8 mouse cellular contexts compared by ENCODE assay signal in the genomic region with DNA sequence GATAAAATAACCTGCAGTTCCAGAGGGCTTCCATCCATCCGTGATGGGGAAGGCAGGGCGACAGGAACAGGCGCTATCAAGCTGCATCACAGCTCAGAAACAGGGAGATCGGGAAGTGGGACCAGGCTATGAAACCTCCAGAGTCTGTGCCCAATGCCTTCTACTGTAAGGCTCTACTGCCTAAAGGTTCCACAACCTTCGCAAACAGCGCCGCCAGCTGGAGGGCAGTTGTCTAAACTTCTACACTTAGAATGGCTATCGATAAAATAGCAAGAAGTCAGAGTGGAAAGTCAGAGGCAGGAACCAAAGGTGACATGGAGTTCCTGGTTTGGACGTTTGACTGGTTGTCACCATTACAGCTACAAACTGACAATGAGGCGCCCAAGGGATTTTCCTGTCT. TPM values are rescaled to one million over a fixed set of nuclear protein-coding genes. Genes with fewer than 3 reads are reported as not detected.
DNase-seq lines count a peak whose midpoint lies in the region; ATAC-seq lines count a peak whose summit lies in the region.

No protein-coding gene starts in this region.

- no peaks in the 10 kb centered on the region for H3K27me3 ChIP-seq in midbrain, embryonic 11.5 days (ENCODE audit: control insufficient read depth, insufficient read depth, low read length)
- H3K27me3 ChIP-seq in midbrain, embryonic 16.5 days (ENCODE audit: control insufficient read depth, insufficient read depth, low read depth, low read length) = no peaks in the 10 kb centered on the region
- no peaks in the 10 kb centered on the region for H3K27me3 ChIP-seq in intestine, embryonic 16.5 days (replicated peaks; ENCODE audit: control insufficient read depth, insufficient read depth, low read length)
- no peaks in the 10 kb centered on the region for H3K27me3 ChIP-seq in midbrain, embryonic 13.5 days

- H3K9me3 ChIP-seq in midbrain, embryonic 11.5 days (ENCODE audit: control insufficient read depth, low read length) = no peaks in the 10 kb centered on the region
- no peaks in the 10 kb centered on the region for H3K9me3 ChIP-seq in midbrain, embryonic 16.5 days (replicated peaks; ENCODE audit: control insufficient read depth, low read length, poor library complexity, severe bottlenecking)
- H3K9me3 ChIP-seq in intestine, embryonic 16.5 days (ENCODE audit: control insufficient read depth, low read length) = no peaks in the 10 kb centered on the region
- no peaks in the 10 kb centered on the region for H3K9me3 ChIP-seq in midbrain, embryonic 13.5 days

- ATAC-seq in midbrain, embryonic 11.5 days (ENCODE audit: low FRiP score) = no peak
- ATAC-seq in midbrain, embryonic 16.5 days = no peak
- ATAC-seq in intestine, embryonic 16.5 days = no peak
- no peak for ATAC-seq in midbrain, embryonic 13.5 days

- DNase-seq in midbrain, embryonic 11.5 days (ENCODE audit: low spot score, missing footprints) = peak; percentile 89
- DNase-seq in cerebellum, postnatal 25 days = peak; percentile 46 to 83
- DNase-seq in gastrocnemius, postnatal 10 days = peak; percentile 75
- peak; percentile 76 for DNase-seq in left cerebral cortex, postnatal 4 days
- peak; percentile 80 to 90 for DNase-seq in spleen, postnatal 4 days (ENCODE audit: low spot score in 2 of 2)

- intact Hi-C loops in left cerebral cortex, postnatal 4 days (cut with DNase I) = loop anchor here (5.0 kb wide), 1 partner anchor 78 kb away; no protein-coding TSS in a partner anchor

- no peak overlapping the region for H3K4me3 ChIP-seq in midbrain, embryonic 11.5 days (ENCODE audit: low read depth, low read length)
- H3K4me3 ChIP-seq in midbrain, embryonic 16.5 days (ENCODE audit: low read depth, low read length) = no peak overlapping the region
- H3K4me3 ChIP-seq in intestine, embryonic 16.5 days (ENCODE audit: low read length) = peak overlapping the region; percentile 16
- H3K4me3 ChIP-seq in midbrain, embryonic 13.5 days (replicated peaks) = 0 out of 2 replicates have a peak overlapping the region, but pooled peaks have one; percentile 12

- no peak overlapping the region for H3K27ac ChIP-seq in midbrain, embryonic 11.5 days (ENCODE audit: low read depth, low read length)
- H3K27ac ChIP-seq in midbrain, embryonic 16.5 days (ENCODE audit: low read length) = no peak overlapping the region
- no peak overlapping the region for H3K27ac ChIP-seq in intestine, embryonic 16.5 days (ENCODE audit: low read length)
- H3K27ac ChIP-seq in midbrain, embryonic 13.5 days = no peak overlapping the region

- 26% methylated on average over 10 of the region's 10 CpGs for WGBS in midbrain, embryonic 11.5 days
- 33% methylated on average over 10 of the region's 10 CpGs for WGBS in midbrain, embryonic 16.5 days
- 31% methylated on average over 10 of the region's 10 CpGs for WGBS in intestine, embryonic 16.5 days
- WGBS in midbrain, embryonic 13.5 days = 30% methylated on average over 10 of the region's 10 CpGs

- H3K9ac ChIP-seq in midbrain, embryonic 11.5 days (ENCODE audit: low read length) = no peak overlapping the region
- no peak overlapping the region for H3K9ac ChIP-seq in midbrain, embryonic 16.5 days (ENCODE audit: low read depth, low read length)
- H3K9ac ChIP-seq in intestine, embryonic 16.5 days (ENCODE audit: low read depth, low read length) = 0 out of 2 replicates have a peak overlapping the region, but pooled peaks have one; percentile 3
- H3K9ac ChIP-seq in midbrain, embryonic 13.5 days (replicated peaks) = no peak overlapping the region

- no peak overlapping the region for H3K4me2 ChIP-seq in midbrain, embryonic 11.5 days
- no peak overlapping the region for H3K4me2 ChIP-seq in midbrain, embryonic 16.5 days (ENCODE audit: low read length)
- peak overlapping the region; percentile 5; the same call in 1 of the 2 replicates for H3K4me2 ChIP-seq in intestine, embryonic 16.5 days (ENCODE audit: low read depth, low read length)
- H3K4me2 ChIP-seq in midbrain, embryonic 13.5 days (replicated peaks) = no peak overlapping the region; the same call in 1 of the 2 replicates

- peaks cover 6% of the 10 kb centered on the region for H3K36me3 ChIP-seq in midbrain, embryonic 11.5 days (ENCODE audit: control insufficient read depth, insufficient read depth, low read length)
- peaks cover 7% of the 10 kb centered on the region for H3K36me3 ChIP-seq in midbrain, embryonic 16.5 days (ENCODE audit: control insufficient read depth, insufficient read depth, low read length)
- H3K36me3 ChIP-seq in intestine, embryonic 16.5 days (ENCODE audit: control insufficient read depth, insufficient read depth, low read length) = 0 out of 2 replicates have a peak, but pooled peaks cover 7% of the 10 kb centered on the region
- peaks cover 19% of the 10 kb centered on the region for H3K36me3 ChIP-seq in midbrain, embryonic 13.5 days

- peaks cover 29% of the 10 kb centered on the region for H3K4me1 ChIP-seq in midbrain, embryonic 11.5 days (ENCODE audit: control insufficient read depth, insufficient read depth, low read length)
- peaks cover 21% of the 10 kb centered on the region for H3K4me1 ChIP-seq in midbrain, embryonic 16.5 days (ENCODE audit: control insufficient read depth, insufficient read depth, low read length)
- H3K4me1 ChIP-seq in intestine, embryonic 16.5 days (ENCODE audit: control insufficient read depth, insufficient read depth, low read length) = peaks cover 14% of the 10 kb centered on the region
- H3K4me1 ChIP-seq in midbrain, embryonic 13.5 days (replicated peaks) = peaks cover 47% of the 10 kb centered on the region

RNA-seq across cellular contexts. Expression of a gene that starts 1.4 kb away (rescaled TPM):
- polyA plus RNA-seq in midbrain, embryonic 11.5 days (2014; fragmentation: Nextera tagmentation; extraction: Ambion mirVana) = 106 and 115 TPM in 2 replicates
- polyA plus RNA-seq in midbrain, embryonic 16.5 days (2015; fragmentation: Nextera tagmentation; extraction: Ambion mirVana) = 68.8 and 72.4 TPM in 2 replicates
- 100 to 1,000 TPM; 131 to 143 TPM for total RNA-seq in gastrocnemius, postnatal 10 days (2021)
- polyA plus RNA-seq in intestine, embryonic 16.5 days (2015; fragmentation: Nextera tagmentation; extraction: Ambion mirVana) = 82.3 and 85.4 TPM in 2 replicates
- 10 to 100 TPM; 66.9 to 73.3 TPM for total RNA-seq in left cerebral cortex, postnatal 4 days (2021)
- 91.4 and 94.5 TPM in 2 replicates for polyA plus RNA-seq in midbrain, embryonic 13.5 days (2015; fragmentation: Nextera tagmentation; extraction: Ambion mirVana)

RNA-seq across cellular contexts. Expression of a gene that starts 34.4 kb away (rescaled TPM):
- 17.0 and 17.1 TPM in 2 replicates for polyA plus RNA-seq in midbrain, embryonic 11.5 days (2014; fragmentation: Nextera tagmentation; extraction: Ambion mirVana)
- 2.6 and 2.7 TPM in 2 replicates for polyA plus RNA-seq in midbrain, embryonic 16.5 days (2015; fragmentation: Nextera tagmentation; extraction: Ambion mirVana)
- total RNA-seq in gastrocnemius, postnatal 10 days (2021) = 1 to 10 TPM; 6.3 to 6.5 TPM
- polyA plus RNA-seq in intestine, embryonic 16.5 days (2015; fragmentation: Nextera tagmentation; extraction: Ambion mirVana) = 2.6 and 3.1 TPM in 2 replicates
- total RNA-seq in left cerebral cortex, postnatal 4 days (2021) = 1 to 10 TPM; 2.3 to 2.8 TPM
- 4.7 and 5.4 TPM in 2 replicates for polyA plus RNA-seq in midbrain, embryonic 13.5 days (2015; fragmentation: Nextera tagmentation; extraction: Ambion mirVana)

RNA-seq across cellular contexts. Expression of a gene that starts 49.5 kb away (rescaled TPM):
- 103 and 109 TPM in 2 replicates for polyA plus RNA-seq in midbrain, embryonic 11.5 days (2014; fragmentation: Nextera tagmentation; extraction: Ambion mirVana)
- 67.6 and 71.6 TPM in 2 replicates for polyA plus RNA-seq in midbrain, embryonic 16.5 days (2015; fragmentation: Nextera tagmentation; extraction: Ambion mirVana)
- total RNA-seq in gastrocnemius, postnatal 10 days (2021) = 10 to 100 TPM; 16.1 to 17.5 TPM
- polyA plus RNA-seq in intestine, embryonic 16.5 days (2015; fragmentation: Nextera tagmentation; extraction: Ambion mirVana) = 55.0 and 63.2 TPM in 2 replicates
- 10 to 100 TPM; 45.8 to 51.6 TPM for total RNA-seq in left cerebral cortex, postnatal 4 days (2021)
- polyA plus RNA-seq in midbrain, embryonic 13.5 days (2015; fragmentation: Nextera tagmentation; extraction: Ambion mirVana) = 81.1 and 87.6 TPM in 2 replicates

RNA-seq across cellular contexts. Expression of a gene that starts 49.5 kb away (rescaled TPM):
- 253 and 272 TPM in 2 replicates for polyA plus RNA-seq in midbrain, embryonic 11.5 days (2014; fragmentation: Nextera tagmentation; extraction: Ambion mirVana)
- 187 and 192 TPM in 2 replicates for polyA plus RNA-seq in midbrain, embryonic 16.5 days (2015; fragmentation: Nextera tagmentation; extraction: Ambion mirVana)
- total RNA-seq in gastrocnemius, postnatal 10 days (2021) = 100 to 1,000 TPM; 112 to 114 TPM
- polyA plus RNA-seq in intestine, embryonic 16.5 days (2015; fragmentation: Nextera tagmentation; extraction: Ambion mirVana) = 156 and 170 TPM in 2 replicates
- 100 to 1,000 TPM; 110 to 115 TPM for total RNA-seq in left cerebral cortex, postnatal 4 days (2021)
- polyA plus RNA-seq in midbrain, embryonic 13.5 days (2015; fragmentation: Nextera tagmentation; extraction: Ambion mirVana) = 207 and 215 TPM in 2 replicates

Comparison
In these comparisons a context has a peak if more than half of its experiments do, and no peak if none do; other contexts are left out.
1. H3K4me3 ChIP-seq: peak in intestine, embryonic 16.5 days (single experiment) and midbrain, embryonic 13.5 days (single experiment); none in midbrain, embryonic 11.5 days (single experiment) and midbrain, embryonic 16.5 days (single experiment).
2. Peak in every context shown above with its lines, with median percentiles within 50 percentile points of each other: DNase-seq.